Mouse (Mus musculus): Measurements from ENCODE around the gene Mmp23.

Mmp23 gene

GRCm38 (mm10) chr4:155601997-155602456 is 51.2 kb downstream of the Mmp23 start:
- DNase-seq (ENCODE audit: low spot score in 2 of 2), result no peak

DNA sequence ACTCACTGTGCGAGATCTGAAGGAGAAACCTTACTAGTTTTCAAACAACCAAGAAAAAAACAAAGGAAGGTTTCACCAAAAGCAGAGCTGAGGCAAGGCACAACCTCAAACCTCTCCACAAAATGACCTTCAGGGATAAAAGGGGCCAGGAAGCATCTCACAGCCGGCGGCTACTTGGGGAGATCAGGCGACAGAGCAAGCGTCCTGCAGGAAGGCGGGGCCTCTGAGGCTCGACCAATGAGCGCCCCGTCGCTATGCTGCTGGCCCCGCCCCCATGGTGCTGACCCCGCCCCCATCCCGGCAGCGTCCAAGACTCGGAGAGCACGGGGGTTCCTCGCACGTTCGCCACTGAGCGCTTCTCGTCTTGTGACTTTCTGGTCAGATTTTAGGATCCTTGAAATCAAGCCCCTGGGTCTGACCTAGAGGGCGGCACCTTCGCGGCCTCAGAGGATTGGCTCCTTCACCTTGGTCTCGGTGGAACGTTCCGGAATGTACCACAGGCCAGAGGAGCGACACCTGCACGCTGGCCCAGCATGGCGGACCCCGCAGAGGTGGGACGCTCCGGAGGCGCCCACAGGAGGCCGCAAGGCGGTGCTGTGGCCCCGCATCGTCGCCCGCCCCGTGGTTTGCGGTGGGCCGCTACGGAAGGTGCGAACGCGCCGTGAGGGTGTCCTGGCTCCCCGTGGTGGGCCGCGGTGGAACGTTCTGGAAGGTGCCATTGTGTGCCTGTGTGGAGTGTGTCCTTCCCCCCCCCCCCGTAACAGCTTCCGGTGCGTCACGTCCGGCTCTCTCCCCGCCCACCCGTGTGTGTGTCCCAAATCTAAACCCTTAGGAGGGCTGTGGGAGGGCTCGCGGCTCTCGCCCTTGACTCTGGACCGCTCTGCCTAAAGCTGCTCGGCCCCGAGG is 51.8 kb downstream of the Mmp23 start, which contains the start of gene Slc35e2:
Gene Slc35e2, plus strand, starts transcription at position 326 of the 906 bp plus-strand sequence.
- peak; percentile 88 to 96 for DNase-seq (ENCODE audit: low spot score in 2 of 2)
